Mouse (Mus musculus) intestine, embryonic 16.5 days (tissue): ENCODE results near the gene Slc2a9. TPM values are rescaled to one million over a fixed set of nuclear protein-coding genes. Genes with fewer than 3 reads are reported as not detected.

Source experiments
- ATAC-seq: fragments of 200-750 bp; cut with Nextera tagmentation; 2 replicates; pipeline ENCODE4 v1.8.0; 2017; ENCODE audit warnings: moderate TSS enrichment, moderate library complexity
- H3K27ac ChIP-seq: fragments of 300-500 bp; sonication (generic); 2 replicates; pipeline ENCODE4 v1.5.1; 2014; ENCODE audit warnings: mild to moderate bottlenecking, low read length
- H3K27me3 ChIP-seq: fragments of 300-500 bp; sonication (generic); replicated peaks from 2 replicates; pipeline ENCODE4 v1.6.1; 2014; ENCODE audit warnings: low read length, control low read depth, mixed read lengths; ENCODE audit not compliant: control insufficient read depth, insufficient read depth
- H3K36me3 ChIP-seq: fragments of 300-500 bp; sonication (generic); 2 replicates; pipeline ENCODE4 v1.6.1; 2014; ENCODE audit warnings: low read length, control low read depth; ENCODE audit not compliant: control insufficient read depth, insufficient read depth
- H3K4me1 ChIP-seq: fragments of 300-500 bp; sonication (generic); 2 replicates; pipeline ENCODE4 v1.6.1; 2014; ENCODE audit warnings: low read length, control low read depth, mixed read lengths; ENCODE audit not compliant: control insufficient read depth, insufficient read depth
- H3K4me2 ChIP-seq: fragments of 300-500 bp; sonication (generic); 2 replicates; pipeline ENCODE4 v1.6.1; 2014; ENCODE audit warnings: low read depth, low read length, control low read depth
- H3K4me3 ChIP-seq: fragments of 300-500 bp; sonication (generic); 2 replicates; pipeline ENCODE4 v1.5.1; 2014; ENCODE audit warnings: mild to moderate bottlenecking, low read length
- H3K9ac ChIP-seq: fragments of 300-500 bp; sonication (generic); 2 replicates; pipeline ENCODE4 v1.6.1; 2014; ENCODE audit warnings: low read depth, low read length
- H3K9me3 ChIP-seq: fragments of 300-500 bp; sonication (generic); 2 replicates; pipeline ENCODE4 v1.6.1; 2016; ENCODE audit warnings: low read length, control low read depth; ENCODE audit not compliant: control insufficient read depth
- WGBS: fragments of 180-500 bp; shearing (Covaris S2); extraction: QIAGEN DNeasy Blood & Tissue Kit; methylation state at CpG from one replicate; pipeline ENCODE4 v1.1.7; 2014; 5-methylcytosine and 5-hydroxymethylcytosine counted together
- polyA plus RNA-seq: library from polyadenylated mRNA; unstranded; fragments of >200 nt; fragmentation: Nextera tagmentation; extraction: Ambion mirVana; gene quantifications from 2 replicates; pipeline ENCODE4 v1.2.1, GENCODE M21; 2015

The Slc2a9 gene
- polyA plus RNA-seq, 1 experiment from 2014 or later: 2.5 TPM

GRCm38 (mm10) chr5:38479027-38479426 is 23.9 kb downstream of the Slc2a9 start:
- Histone ChIP-seq H3K9me3 (no peaks in the 10 kb centered on the region), H3K9ac (no peak overlapping the region), H3K4me2 (peak overlapping the region; percentile 83), H3K4me3 (peak overlapping the region; percentile 55), H3K27ac (peak overlapping the region; percentile 23; the same call in 1 of the 2 replicates), H3K4me1 (peaks cover 9% of the 10 kb centered on the region; the same call in 1 of the 2 replicates), H3K36me3 (no peaks in the 10 kb centered on the region), H3K27me3 (no peaks in the 10 kb centered on the region)
- WGBS: 34% methylated on average over 4 of the region's 4 CpGs
- ATAC-seq: peak; percentile 51

DNA sequence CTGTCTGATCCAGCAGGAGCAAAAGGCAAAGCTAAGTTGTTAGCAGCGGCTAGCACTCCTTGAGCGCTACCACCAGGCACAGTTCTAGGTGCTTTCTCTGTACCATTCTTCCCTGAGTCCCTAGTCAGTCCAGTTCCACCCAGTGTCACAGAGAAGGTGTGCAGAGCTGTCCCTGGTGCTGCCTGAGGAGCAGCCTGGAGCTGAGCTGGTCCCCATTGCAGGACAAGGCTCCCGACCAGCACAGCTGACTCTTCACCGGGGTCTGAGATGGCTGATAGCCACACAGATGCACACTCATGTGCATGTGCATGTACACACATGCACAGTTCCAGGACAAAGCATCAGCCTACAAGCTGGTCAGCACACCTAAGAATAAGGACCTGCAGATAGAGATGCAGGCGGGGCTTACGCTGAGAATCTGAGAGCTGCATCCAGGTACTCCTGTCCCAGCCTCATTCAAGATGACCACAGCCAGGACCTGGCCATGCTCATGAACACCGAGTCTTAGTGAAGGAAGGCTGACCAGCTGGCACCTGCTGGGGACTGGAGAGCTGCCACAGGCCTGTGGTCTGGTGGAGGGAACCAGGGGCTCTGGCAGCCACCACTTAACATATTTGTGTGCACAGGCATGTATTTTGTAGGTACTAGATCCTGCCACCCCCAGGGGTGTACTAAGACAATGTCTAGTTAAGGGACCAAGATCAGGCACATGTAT is 25.1 kb downstream of the Slc2a9 start:
- no peak overlapping the region for H3K9ac ChIP-seq
- no peak overlapping the region for H3K27ac ChIP-seq
- H3K4me3 ChIP-seq: no peak overlapping the region
- H3K4me1 ChIP-seq: peaks cover 9% of the 10 kb centered on the region; the same call in 1 of the 2 replicates
- WGBS: 87% methylated on average over 7 of the region's 7 CpGs
- no peaks in the 10 kb centered on the region for H3K27me3 ChIP-seq
- no peaks in the 10 kb centered on the region for H3K36me3 ChIP-seq
- no peak for ATAC-seq
- H3K4me2 ChIP-seq: no peak overlapping the region
- no peaks in the 10 kb centered on the region for H3K9me3 ChIP-seq

DNA sequence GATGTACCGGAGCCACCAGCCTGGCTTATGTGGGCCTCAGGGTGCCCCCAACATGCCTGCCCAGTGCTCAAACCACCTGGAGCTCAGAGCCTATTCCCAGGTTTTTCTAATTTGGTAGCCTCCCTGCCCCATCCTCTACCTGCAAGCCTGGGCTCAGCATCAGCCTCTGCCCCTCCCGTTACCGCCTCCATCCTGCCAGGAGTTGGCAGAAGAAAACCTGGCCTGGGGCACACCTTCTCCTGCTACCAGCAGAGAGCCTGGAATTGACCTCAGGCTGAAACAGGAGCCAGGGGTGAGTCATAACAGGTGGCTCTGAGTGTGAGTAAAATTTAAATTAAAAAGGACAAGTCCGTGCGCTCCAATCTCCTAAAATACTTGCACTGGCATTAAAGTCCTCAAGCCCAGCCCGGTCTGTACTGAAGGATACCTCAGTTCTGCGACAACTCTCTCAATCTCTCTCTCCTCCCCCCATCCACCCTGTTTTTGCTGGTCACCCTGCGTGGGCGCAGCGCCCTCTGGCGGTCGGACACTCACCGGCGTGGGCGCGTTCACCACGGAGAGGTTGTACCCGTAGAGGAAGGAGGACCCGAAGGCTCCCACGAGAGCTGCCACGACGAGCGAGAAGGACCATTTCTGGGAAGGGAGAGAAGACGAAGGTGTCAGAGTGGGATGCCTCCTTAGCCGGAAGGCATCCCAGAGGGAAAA is 25.9 kb downstream of the Slc2a9 start:
- H3K9ac ChIP-seq: no peak overlapping the region
- H3K27me3 ChIP-seq: no peaks in the 10 kb centered on the region
- no peaks in the 10 kb centered on the region for H3K9me3 ChIP-seq
- WGBS: 88% methylated on average over 25 of the region's 25 CpGs
- H3K4me1 ChIP-seq: peaks cover 9% of the 10 kb centered on the region; the same call in 1 of the 2 replicates
- no peak overlapping the region for H3K4me2 ChIP-seq
- H3K27ac ChIP-seq: no peak overlapping the region
- ATAC-seq: no peak
- no peaks in the 10 kb centered on the region for H3K36me3 ChIP-seq
- H3K4me3 ChIP-seq: no peak overlapping the region

- no peak for ATAC-seq
- WGBS: 80% methylated on average over 6 of the region's 6 CpGs
- H3K9me3 ChIP-seq: no peaks in the 10 kb centered on the region
- no peak overlapping the region for H3K4me3 ChIP-seq
- H3K9ac ChIP-seq: no peak overlapping the region
- H3K27me3 ChIP-seq: no peaks in the 10 kb centered on the region
- no peaks in the 10 kb centered on the region for H3K4me1 ChIP-seq
- H3K27ac ChIP-seq: no peak overlapping the region
- no peak overlapping the region for H3K4me2 ChIP-seq
- H3K36me3 ChIP-seq: no peaks in the 10 kb centered on the region
Observed at GRCm38 (mm10) chr5:38470881-38471280, 32.1 kb downstream of the Slc2a9 start.

DNA sequence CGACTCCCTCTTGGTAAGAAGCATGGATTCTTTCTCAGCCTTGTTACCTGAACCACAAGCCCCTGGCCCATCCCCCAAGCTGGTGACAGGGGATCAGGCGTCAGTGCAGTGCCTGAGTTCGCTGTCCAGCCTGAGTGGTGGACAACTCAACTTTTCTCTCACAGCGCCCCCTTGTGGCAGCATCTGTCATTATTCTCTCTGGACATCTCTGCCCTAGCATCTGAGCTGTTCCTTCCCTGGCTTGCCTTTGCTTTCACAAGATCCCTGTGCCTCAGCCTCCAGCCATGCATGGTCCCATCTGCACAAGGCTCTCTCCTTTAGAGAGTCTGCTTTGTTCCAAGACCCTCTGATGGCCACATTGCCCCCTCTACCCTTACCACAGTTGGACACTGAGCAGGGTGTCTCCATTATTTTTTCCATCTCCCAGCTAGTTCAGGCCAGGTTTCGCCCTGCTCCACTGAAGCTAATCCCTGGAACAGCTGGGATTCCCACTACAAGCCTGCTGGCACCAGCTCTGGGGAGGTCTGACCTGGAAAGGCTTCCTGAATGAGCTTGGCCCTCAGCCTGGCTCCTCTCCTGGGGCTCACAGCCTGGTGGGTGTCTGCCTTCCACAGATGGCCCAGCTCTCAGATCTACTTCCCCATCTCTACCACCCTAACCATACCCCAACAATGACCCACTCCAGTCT is 32.9 kb downstream of the Slc2a9 start:
- 19% methylated on average over 5 of the region's 5 CpGs for WGBS
- Histone ChIP-seq H3K9me3 (no peaks in the 10 kb centered on the region), H3K9ac (no peak overlapping the region), H3K4me2 (no peak overlapping the region), H3K36me3 (no peaks in the 10 kb centered on the region), H3K4me1 (no peaks in the 10 kb centered on the region), H3K27me3 (no peaks in the 10 kb centered on the region), H3K27ac (no peak overlapping the region), H3K4me3 (no peak overlapping the region)
- no peak for ATAC-seq

- 68% methylated on average over 5 of the region's 5 CpGs for WGBS
- no peaks in the 10 kb centered on the region for H3K4me1 ChIP-seq
- H3K27me3 ChIP-seq: no peaks in the 10 kb centered on the region
- H3K4me3 ChIP-seq: no peak overlapping the region
- no peak for ATAC-seq
- no peak overlapping the region for H3K27ac ChIP-seq
- no peaks in the 10 kb centered on the region for H3K9me3 ChIP-seq
- H3K9ac ChIP-seq: no peak overlapping the region
- H3K36me3 ChIP-seq: no peaks in the 10 kb centered on the region
- H3K4me2 ChIP-seq: no peak overlapping the region
Observed at GRCm38 (mm10) chr5:38466569-38467110, 36.3 kb downstream of the Slc2a9 start.

GRCm38 (mm10) chr5:38461261-38461660 is 41.7 kb downstream of the Slc2a9 start:
- Histone ChIP-seq H3K9me3 (no peaks in the 10 kb centered on the region), H3K36me3 (no peaks in the 10 kb centered on the region), H3K4me2 (no peak overlapping the region), H3K4me1 (no peaks in the 10 kb centered on the region), H3K9ac (no peak overlapping the region), H3K27ac (no peak overlapping the region), H3K4me3 (no peak overlapping the region), H3K27me3 (no peaks in the 10 kb centered on the region)
- ATAC-seq: no peak
- WGBS: 73% methylated on average over 5 of the region's 5 CpGs

GRCm38 (mm10) chr5:38450936-38451335 is 52.0 kb downstream of the Slc2a9 start:
- Histone ChIP-seq H3K36me3 (no peaks in the 10 kb centered on the region), H3K4me1 (no peaks in the 10 kb centered on the region), H3K27ac (no peak overlapping the region), H3K9me3 (no peaks in the 10 kb centered on the region), H3K4me3 (no peak overlapping the region), H3K27me3 (no peaks in the 10 kb centered on the region), H3K9ac (no peak overlapping the region), H3K4me2 (no peak overlapping the region)
- no peak for ATAC-seq
- WGBS: 81% methylated on average over 3 of the region's 3 CpGs

DNA sequence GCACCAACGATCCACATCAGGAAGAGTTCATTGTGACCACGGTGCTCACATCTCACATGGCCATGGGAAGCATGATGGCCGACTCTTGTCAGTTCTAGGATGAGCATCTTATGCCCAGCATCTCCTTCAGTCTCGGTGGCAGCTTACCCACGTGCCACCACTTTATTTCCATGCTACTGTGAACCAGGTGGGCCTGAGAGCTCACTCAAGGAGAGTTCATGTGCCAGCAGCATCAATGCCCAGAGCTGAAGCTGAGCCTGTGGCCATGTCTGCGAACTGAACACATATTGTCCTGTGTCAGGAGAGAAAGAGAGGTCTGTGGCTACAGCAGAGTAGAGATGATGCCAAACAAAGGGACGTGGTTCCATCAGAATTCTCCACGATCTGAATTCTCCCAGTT is 53.3 kb downstream of the Slc2a9 start:
- Histone ChIP-seq H3K36me3 (no peaks in the 10 kb centered on the region), H3K27ac (no peak overlapping the region), H3K27me3 (no peaks in the 10 kb centered on the region), H3K9ac (no peak overlapping the region), H3K4me1 (no peaks in the 10 kb centered on the region), H3K4me2 (no peak overlapping the region), H3K4me3 (no peak overlapping the region), H3K9me3 (no peaks in the 10 kb centered on the region)
- ATAC-seq: no peak
- WGBS: 84% methylated on average over 8 of the region's 8 CpGs
